Mouse (Mus musculus): Measurements from ENCODE around the gene Btn1a1. TPM values are rescaled to one million over a fixed set of nuclear protein-coding genes. Genes with fewer than 3 reads are reported as not detected.

Btn1a1 gene
- polyA plus RNA-seq, 1 experiment, result not detected

- WGBS, result 65% methylated on average over 3 of the region's 3 CpGs
- Histone ChIP-seq H3K4me3 (ENCODE audit: insufficient read depth, low read depth, low read length) (no peak overlapping the region), H3K27ac (ENCODE audit: insufficient read depth, low read depth, low read length) (no peak overlapping the region), H3K4me1 (ENCODE audit: control insufficient read depth, insufficient read depth, low read length) (no peaks in the 10 kb centered on the region)
- TF ChIP-seq CTCF (IDR thresholded peaks at IDR 0.05; ENCODE audit: insufficient read depth, low read depth, low read length) (no peak), POLR2A (IDR thresholded peaks at IDR 0.05; ENCODE audit: insufficient read depth, low read depth, low read length) (no peak)
Observed at GRCm38 (mm10) chr13:23448758-23449157, 16.9 kb downstream of the Btn1a1 start.

DNA sequence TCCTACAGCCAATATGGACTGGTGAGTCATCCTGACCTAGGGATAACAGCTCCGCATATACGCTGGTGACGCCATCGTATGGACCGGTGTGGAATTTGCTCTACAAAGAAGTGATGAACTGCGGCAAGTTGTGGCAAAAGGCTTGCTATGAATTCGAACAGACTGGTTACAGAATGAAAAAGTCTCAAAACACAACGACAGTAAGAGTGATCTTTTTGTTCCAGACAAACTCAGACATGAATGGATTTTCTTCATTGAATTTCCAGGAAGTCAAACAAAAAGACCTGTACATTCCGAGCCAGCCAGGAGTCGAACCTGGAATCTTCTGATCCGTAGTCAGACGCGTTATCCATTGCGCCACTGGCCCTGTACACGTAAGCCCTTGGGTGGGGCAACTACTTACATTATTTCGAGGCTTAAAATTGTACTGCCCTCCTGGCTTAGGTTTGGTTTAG lies 19.2 kb downstream of the Btn1a1 start:
- TF ChIP-seq CTCF (IDR thresholded peaks at IDR 0.05; ENCODE audit: insufficient read depth, low read depth, low read length) (no peak), POLR2A (IDR thresholded peaks at IDR 0.05; ENCODE audit: insufficient read depth, low read depth, low read length) (no peak)
- 0% methylated on average over 16 of the region's 16 CpGs for WGBS
- Histone ChIP-seq H3K4me3 (ENCODE audit: insufficient read depth, low read depth, low read length) (peak overlapping the region; percentile 45), H3K27ac (ENCODE audit: insufficient read depth, low read depth, low read length) (peak overlapping the region; percentile 64; the same call in 1 of the 2 replicates), H3K4me1 (ENCODE audit: control insufficient read depth, insufficient read depth, low read length) (no peaks in the 10 kb centered on the region)

DNA sequence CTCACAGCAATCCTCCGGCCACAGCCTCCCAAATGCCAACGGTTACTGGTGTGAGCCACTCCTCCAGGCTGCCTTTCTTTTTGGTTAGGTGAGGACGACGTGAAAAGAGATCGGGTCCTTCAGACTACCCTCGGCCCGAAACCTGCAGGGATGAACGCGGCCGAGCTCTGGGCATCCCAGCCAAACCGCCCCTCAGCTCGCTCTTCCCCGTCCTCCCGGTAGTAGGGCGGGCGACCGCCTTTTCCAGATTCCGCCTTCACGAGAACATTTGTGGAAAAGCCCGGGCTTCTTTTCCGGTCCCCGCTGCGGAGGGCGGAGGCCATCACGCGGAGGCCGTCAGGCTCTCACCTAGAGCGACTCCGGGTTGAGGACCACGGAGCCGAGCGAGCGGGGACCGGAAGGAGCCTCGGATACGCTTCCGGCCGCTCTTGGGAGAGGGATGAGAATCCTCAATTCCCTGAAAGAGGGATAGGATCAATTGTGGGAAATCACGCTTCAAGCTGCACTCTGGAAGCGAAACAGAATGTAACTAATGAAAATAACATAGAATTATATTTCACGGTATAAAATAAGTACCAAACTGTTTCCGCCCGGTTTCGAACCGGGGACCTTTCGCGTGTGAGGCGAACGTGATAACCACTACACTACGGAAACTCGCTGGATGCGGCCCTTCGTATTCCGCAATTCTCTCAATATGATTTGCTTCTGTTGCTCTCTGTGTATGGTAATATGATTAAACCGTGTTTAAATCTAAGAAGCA lies 20.0 kb downstream of the Btn1a1 start:
- H3K4me1 ChIP-seq (ENCODE audit: control insufficient read depth, insufficient read depth, low read length), result no peaks in the 10 kb centered on the region
- H3K27ac ChIP-seq (ENCODE audit: insufficient read depth, low read depth, low read length), result peak overlapping the region; percentile 95
- H3K4me3 ChIP-seq (ENCODE audit: insufficient read depth, low read depth, low read length), result peak overlapping the region; percentile 81
- TF ChIP-seq CTCF (IDR thresholded peaks at IDR 0.05; ENCODE audit: insufficient read depth, low read depth, low read length) (no peak), POLR2A (IDR thresholded peaks at IDR 0.05; ENCODE audit: insufficient read depth, low read depth, low read length) (peak; percentile 73; the same call in 1 of the 2 replicates)
- WGBS, result under 1% methylated on average over 55 of the region's 55 CpGs

DNA sequence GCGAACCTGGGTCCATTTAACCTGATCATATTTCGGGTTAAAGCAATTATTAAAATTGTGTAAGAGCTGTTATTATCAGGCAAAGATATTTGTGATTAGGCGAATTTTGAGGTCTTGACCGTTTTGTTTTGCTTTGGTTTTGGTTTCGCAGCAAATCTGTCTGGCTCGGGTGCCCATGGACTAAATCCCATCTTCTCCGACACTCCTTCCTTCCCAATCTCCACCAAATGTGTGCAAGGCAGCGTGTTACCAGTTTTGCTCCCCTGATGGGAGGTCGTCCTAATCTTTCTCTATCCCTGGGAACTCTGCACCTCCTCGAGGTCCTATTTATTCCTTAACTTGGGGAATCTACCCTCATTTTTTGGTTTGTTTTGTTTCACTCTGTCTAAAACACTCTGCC lies 20.5 kb downstream of the Btn1a1 start:
- WGBS, result 4% methylated on average over 10 of the region's 10 CpGs
- H3K27ac ChIP-seq (ENCODE audit: insufficient read depth, low read depth, low read length), result peak overlapping the region; percentile 95
- H3K4me3 ChIP-seq (ENCODE audit: insufficient read depth, low read depth, low read length), result peak overlapping the region; percentile 81
- H3K4me1 ChIP-seq (ENCODE audit: control insufficient read depth, insufficient read depth, low read length), result no peaks in the 10 kb centered on the region
- TF ChIP-seq POLR2A (IDR thresholded peaks at IDR 0.05; ENCODE audit: insufficient read depth, low read depth, low read length) (no peak), CTCF (IDR thresholded peaks at IDR 0.05; ENCODE audit: insufficient read depth, low read depth, low read length) (no peak)

DNA sequence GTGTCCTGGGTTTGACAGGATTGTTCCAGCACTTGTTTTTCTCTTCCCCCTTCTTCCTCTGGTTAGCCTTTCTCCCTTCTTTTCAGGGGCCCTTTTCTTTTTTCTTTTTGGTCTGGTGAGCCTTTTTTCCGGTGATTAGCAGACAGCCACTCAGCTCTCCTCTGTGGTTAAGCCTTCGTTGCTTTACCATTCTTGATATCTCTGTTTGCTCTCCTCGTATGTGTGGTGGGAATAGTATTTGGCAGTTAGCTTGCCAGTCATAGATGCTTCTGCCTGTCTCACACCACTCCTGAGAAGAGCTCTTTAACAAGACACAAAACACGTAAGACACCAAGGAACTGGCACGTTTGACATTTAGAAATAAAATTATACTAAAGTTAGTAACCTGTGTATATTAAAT lies 21.2 kb downstream of the Btn1a1 start:
- Histone ChIP-seq H3K27ac (ENCODE audit: insufficient read depth, low read depth, low read length) (peak overlapping the region; percentile 12; the same call in 1 of the 2 replicates), H3K4me3 (ENCODE audit: insufficient read depth, low read depth, low read length) (no peak overlapping the region), H3K4me1 (ENCODE audit: control insufficient read depth, insufficient read depth, low read length) (no peaks in the 10 kb centered on the region)
- 42% methylated on average over 5 of the region's 5 CpGs for WGBS
- TF ChIP-seq CTCF (IDR thresholded peaks at IDR 0.05; ENCODE audit: insufficient read depth, low read depth, low read length) (no peak), POLR2A (IDR thresholded peaks at IDR 0.05; ENCODE audit: insufficient read depth, low read depth, low read length) (no peak)

DNA sequence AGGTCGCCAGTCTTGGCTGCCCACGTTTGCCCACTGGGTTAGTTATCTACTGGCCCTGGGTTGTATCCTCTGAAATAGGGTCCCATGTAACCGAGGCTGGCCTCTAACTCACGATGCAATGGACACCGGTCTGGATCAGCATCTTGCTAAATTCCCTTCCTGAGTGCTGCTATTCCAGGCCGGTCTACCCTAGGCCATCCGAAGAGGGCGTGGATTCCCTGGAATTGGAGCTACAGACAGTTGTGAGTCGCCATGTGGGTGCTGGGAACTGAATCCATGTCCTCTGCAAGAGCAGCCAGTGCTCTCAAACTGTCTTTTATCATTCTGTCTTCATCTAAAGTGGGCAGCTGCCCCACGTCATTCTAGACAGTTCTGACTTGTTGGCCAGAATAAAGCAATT lies 25.8 kb downstream of the Btn1a1 start:
- TF ChIP-seq CTCF (IDR thresholded peaks at IDR 0.05; ENCODE audit: insufficient read depth, low read depth, low read length) (no peak), POLR2A (IDR thresholded peaks at IDR 0.05; ENCODE audit: insufficient read depth, low read depth, low read length) (no peak)
- 71% methylated on average over 10 of the region's 10 CpGs for WGBS
- Histone ChIP-seq H3K4me1 (ENCODE audit: control insufficient read depth, insufficient read depth, low read length) (peaks cover 3% of the 10 kb centered on the region; the same call in 1 of the 2 replicates), H3K27ac (ENCODE audit: insufficient read depth, low read depth, low read length) (no peak overlapping the region), H3K4me3 (ENCODE audit: insufficient read depth, low read depth, low read length) (no peak overlapping the region)

DNA sequence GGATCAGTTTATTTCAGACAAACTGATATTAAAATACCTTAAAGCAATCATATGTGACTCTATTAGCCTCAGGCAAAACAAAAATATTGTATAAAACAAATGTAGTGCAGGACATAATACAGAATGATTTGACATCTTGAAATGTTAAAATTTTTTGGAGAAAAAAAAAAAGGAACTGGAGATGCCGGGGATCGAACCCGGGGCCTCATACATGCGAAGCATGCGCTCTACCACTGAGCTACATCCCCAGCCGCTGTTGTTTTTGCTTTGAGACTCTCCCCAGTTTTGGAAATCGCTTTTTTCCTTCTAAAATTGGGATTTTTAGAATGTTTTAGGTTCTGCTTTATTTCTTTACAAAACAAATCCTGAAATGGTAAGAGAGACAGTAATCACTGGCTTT lies 27.2 kb downstream of the Btn1a1 start:
- no peak overlapping the region for H3K27ac ChIP-seq (ENCODE audit: insufficient read depth, low read depth, low read length)

GRCm38 (mm10) chr13:23437908-23438307 lies 27.8 kb downstream of the Btn1a1 start:
- peaks cover 3% of the 10 kb centered on the region; the same call in 1 of the 2 replicates for H3K4me1 ChIP-seq (ENCODE audit: control insufficient read depth, insufficient read depth, low read length)
- no peak overlapping the region for H3K27ac ChIP-seq (ENCODE audit: insufficient read depth, low read depth, low read length)
- TF ChIP-seq POLR2A (IDR thresholded peaks at IDR 0.05; ENCODE audit: insufficient read depth, low read depth, low read length) (no peak), CTCF (IDR thresholded peaks at IDR 0.05; ENCODE audit: insufficient read depth, low read depth, low read length) (no peak)
- H3K4me3 ChIP-seq (ENCODE audit: insufficient read depth, low read depth, low read length), result peak overlapping the region; percentile 10; the same call in 1 of the 2 replicates
- WGBS, result under 1% methylated on average over 17 of the region's 17 CpGs

More for the DNA sequence above, 27.2 kb downstream of the Btn1a1 start:
- H3K4me3 ChIP-seq (ENCODE audit: insufficient read depth, low read depth, low read length), result no peak overlapping the region
- peaks cover 3% of the 10 kb centered on the region; the same call in 1 of the 2 replicates for H3K4me1 ChIP-seq (ENCODE audit: control insufficient read depth, insufficient read depth, low read length)
- 1% methylated on average over 7 of the region's 7 CpGs for WGBS
- no peak for TF ChIP-seq CTCF (IDR thresholded peaks at IDR 0.05; ENCODE audit: insufficient read depth, low read depth, low read length)
- no peak for TF ChIP-seq POLR2A (IDR thresholded peaks at IDR 0.05; ENCODE audit: insufficient read depth, low read depth, low read length)

Measured in olfactory bulb, adult 2 months (tissue).